Mouse (Mus musculus) liver, adult 2 months (tissue): ENCODE results near the gene Thbs4. TPM values are rescaled to one million over a fixed set of nuclear protein-coding genes. Genes with fewer than 3 reads are reported as not detected.

Source experiments
- DNase-seq: peaks from one replicate; pipeline ENCODE4 v3.0.0-alpha.2; 2011; ENCODE audit warnings: low read depth, low spot score; ENCODE audit errors: extremely low read depth
- H3K27ac ChIP-seq: fragments of 200-500 bp; replicated peaks from 2 replicates; pipeline ENCODE4 v1.5.1; 2012; ENCODE audit warnings: low read depth, mild to moderate bottlenecking, control low read depth, inconsistent platforms, low read length; ENCODE audit not compliant: insufficient read depth
- H3K27me3 ChIP-seq: fragments of 200-500 bp; 2 replicates; pipeline ENCODE4 v1.6.1; 2012; ENCODE audit warnings: mild to moderate bottlenecking, moderate library complexity, low read length, inconsistent platforms; ENCODE audit not compliant: control insufficient read depth, insufficient read depth
- H3K36me3 ChIP-seq: fragments of 200-500 bp; 2 replicates; pipeline ENCODE4 v1.6.1; 2012; ENCODE audit warnings: low read length, inconsistent platforms; ENCODE audit not compliant: control insufficient read depth, insufficient read depth
- H3K4me1 ChIP-seq: fragments of 200-500 bp; 2 replicates; pipeline ENCODE4 v1.6.1; 2011; ENCODE audit warnings: low read length; ENCODE audit not compliant: control insufficient read depth, insufficient read depth
- H3K4me3 ChIP-seq: fragments of 200-500 bp; 2 replicates; pipeline ENCODE4 v1.5.1; 2011; ENCODE audit warnings: low read depth, mild to moderate bottlenecking, control low read depth, low read length, moderate library complexity; ENCODE audit not compliant: insufficient read depth
- H3K79me2 ChIP-seq: fragments of 200-500 bp; 2 replicates; pipeline ENCODE4 v1.6.1; 2012; ENCODE audit warnings: inconsistent platforms, mild to moderate bottlenecking, low read length, moderate library complexity; ENCODE audit not compliant: control insufficient read depth, insufficient read depth
- H3K9ac ChIP-seq: fragments of 200-500 bp; 2 replicates; pipeline ENCODE4 v1.6.1; 2012; ENCODE audit warnings: low read depth, mild to moderate bottlenecking, control low read depth, inconsistent platforms, low read length
- CTCF ChIP-seq: fragments of 200-500 bp; IDR thresholded peaks from 2 replicates; pipeline ENCODE4 v1.5.1; 2011; ENCODE audit warnings: low read depth, low read length, control low read depth
- POLR2A ChIP-seq: fragments of 200-500 bp; IDR thresholded peaks from 2 replicates; pipeline ENCODE4 v1.6.1; 2011; ENCODE audit warnings: low read length, control low read depth; ENCODE audit not compliant: insufficient read depth; ENCODE audit errors: extremely low read depth
- WGBS: fragments of 180-500 bp; shearing (Covaris S2); methylation state at CpG from one replicate; pipeline ENCODE4 v1.1.7; 2018; 5-methylcytosine and 5-hydroxymethylcytosine counted together
- polyA plus RNA-seq: library from polyadenylated mRNA; depleted of rRNA; stranded (reverse); fragments of >200 nt; gene quantifications from 2 replicates; pipeline ENCODE4 v1.2.3, GENCODE M21; 2012
- total RNA-seq: library from RNA; depleted of rRNA; stranded (reverse); fragments of >200 nt; gene quantifications from 2 replicates; pipeline ENCODE4 v1.2.3, GENCODE M21; 2014

Thbs4 gene
- total and polyA plus RNA-seq, 2 experiments = 0.04 to 0.09 TPM

GRCm38 (mm10) chr13:92772500-92772899 lies 22.1 kb downstream of the Thbs4 start:
- no peaks in the 10 kb centered on the region for H3K79me2 ChIP-seq
- no peak for DNase-seq

GRCm38 (mm10) chr13:92771566-92771965 lies 23.1 kb downstream of the Thbs4 start:
- Histone ChIP-seq H3K4me3 (no peak overlapping the region), H3K27me3 (0 out of 2 replicates have a peak, but pooled peaks cover 3% of the 10 kb centered on the region), H3K79me2 (no peaks in the 10 kb centered on the region), H3K4me1 (no peaks in the 10 kb centered on the region), H3K27ac (no peak overlapping the region), H3K36me3 (no peaks in the 10 kb centered on the region), H3K9ac (no peak overlapping the region)
- WGBS = 82% methylated on average over 5 of the region's 5 CpGs
- DNase-seq = no peak
- TF ChIP-seq POLR2A (no peak), CTCF (no peak)

More at GRCm38 (mm10) chr13:92772500-92772899, 22.1 kb downstream of the Thbs4 start:
- Histone ChIP-seq H3K4me1 (no peaks in the 10 kb centered on the region), H3K9ac (no peak overlapping the region), H3K36me3 (no peaks in the 10 kb centered on the region), H3K4me3 (no peak overlapping the region), H3K27me3 (0 out of 2 replicates have a peak, but pooled peaks cover 3% of the 10 kb centered on the region), H3K27ac (no peak overlapping the region)
- 85% methylated on average over 8 of the region's 8 CpGs for WGBS
- no peak for TF ChIP-seq POLR2A
- TF ChIP-seq CTCF = no peak

GRCm38 (mm10) chr13:92765454-92766242 lies 29.0 kb downstream of the Thbs4 start:
- TF ChIP-seq POLR2A = no peak
- no peak for TF ChIP-seq CTCF
- Histone ChIP-seq H3K79me2 (no peaks in the 10 kb centered on the region), H3K27me3 (0 out of 2 replicates have a peak, but pooled peaks cover 2% of the 10 kb centered on the region), H3K4me3 (no peak overlapping the region), H3K9ac (no peak overlapping the region), H3K4me1 (no peaks in the 10 kb centered on the region), H3K27ac (no peak overlapping the region), H3K36me3 (no peaks in the 10 kb centered on the region)
- 67% methylated on average over 6 of the region's 6 CpGs for WGBS
- no peak for DNase-seq

- TF ChIP-seq CTCF = no peak
- TF ChIP-seq POLR2A = no peak
- WGBS = 57% methylated on average over 1 of the region's 1 CpGs
- H3K4me3 ChIP-seq = no peak overlapping the region
These were observed 32.3 kb downstream of the Thbs4 start for GRCm38 (mm10) chr13:92762322-92762721.

GRCm38 (mm10) chr13:92760519-92760918 lies 34.1 kb downstream of the Thbs4 start:
- TF ChIP-seq CTCF = no peak
- no peak for TF ChIP-seq POLR2A
- Histone ChIP-seq H3K9ac (no peak overlapping the region), H3K27ac (no peak overlapping the region), H3K4me3 (no peak overlapping the region), H3K79me2 (no peaks in the 10 kb centered on the region), H3K27me3 (0 out of 2 replicates have a peak, but pooled peaks cover 2% of the 10 kb centered on the region), H3K36me3 (no peaks in the 10 kb centered on the region), H3K4me1 (no peaks in the 10 kb centered on the region)
- DNase-seq = no peak
- 83% methylated on average over 6 of the region's 6 CpGs for WGBS

More at GRCm38 (mm10) chr13:92762322-92762721, 32.3 kb downstream of the Thbs4 start:
- Histone ChIP-seq H3K4me1 (no peaks in the 10 kb centered on the region), H3K9ac (no peak overlapping the region), H3K36me3 (no peaks in the 10 kb centered on the region), H3K27ac (no peak overlapping the region), H3K79me2 (no peaks in the 10 kb centered on the region), H3K27me3 (0 out of 2 replicates have a peak, but pooled peaks cover 2% of the 10 kb centered on the region)
- DNase-seq = no peak

- Histone ChIP-seq H3K27me3 (0 out of 2 replicates have a peak, but pooled peaks cover 2% of the 10 kb centered on the region), H3K79me2 (no peaks in the 10 kb centered on the region), H3K27ac (no peak overlapping the region), H3K9ac (no peak overlapping the region), H3K4me1 (no peaks in the 10 kb centered on the region), H3K4me3 (no peak overlapping the region), H3K36me3 (no peaks in the 10 kb centered on the region)
- TF ChIP-seq POLR2A = no peak
- no peak for TF ChIP-seq CTCF
- WGBS = 93% methylated on average over 4 of the region's 4 CpGs
- DNase-seq = no peak
These were observed 35.5 kb downstream of the Thbs4 start for GRCm38 (mm10) chr13:92759096-92759495.
